Mouse (Mus musculus) hindbrain, embryonic 15.5 days (tissue): ENCODE measurements around the gene B230104I21Rik. TPM values are rescaled to one million over a fixed set of nuclear protein-coding genes. Genes with fewer than 3 reads are reported as not detected.
A peak's percentile ranks its signal among the peaks of the same experiment; 100 is the strongest.

ENCODE experiments used
- ATAC-seq: fragments of 200-750 bp; cut with Nextera tagmentation; 2 replicates; pipeline ENCODE4 v1.8.0; 2017; ENCODE audit warnings: low read depth, moderate number of reproducible peaks, moderate TSS enrichment; ENCODE audit not compliant: low FRiP score
- H3K27ac ChIP-seq: fragments of 300-500 bp; sonication (generic); replicated peaks from 2 replicates; pipeline ENCODE4 v1.5.1; 2015; ENCODE audit warnings: mild to moderate bottlenecking, inconsistent platforms
- H3K27me3 ChIP-seq: fragments of 300-500 bp; sonication (generic); 2 replicates; pipeline ENCODE4 v1.6.1; 2015; ENCODE audit warnings: control low read depth, inconsistent platforms
- H3K36me3 ChIP-seq: fragments of 300-500 bp; sonication (generic); 2 replicates; pipeline ENCODE4 v1.6.1; 2015; ENCODE audit warnings: control low read depth, inconsistent platforms
- H3K4me1 ChIP-seq: fragments of 300-500 bp; sonication (generic); replicated peaks from 2 replicates; pipeline ENCODE4 v1.6.1; 2015; ENCODE audit warnings: control low read depth, inconsistent platforms
- H3K4me2 ChIP-seq: fragments of 300-500 bp; sonication (generic); 2 replicates; pipeline ENCODE4 v1.6.1; 2015; ENCODE audit warnings: moderate library complexity, mild to moderate bottlenecking, inconsistent platforms
- H3K4me3 ChIP-seq: fragments of 300-500 bp; sonication (generic); 2 replicates; pipeline ENCODE4 v1.5.1; 2015; ENCODE audit warnings: mild to moderate bottlenecking, inconsistent platforms
- H3K9ac ChIP-seq: fragments of 300-500 bp; sonication (generic); 2 replicates; pipeline ENCODE4 v1.6.1; 2015; ENCODE audit warnings: inconsistent platforms
- H3K9me3 ChIP-seq: fragments of 300-500 bp; sonication (generic); 2 replicates; pipeline ENCODE4 v1.6.1; 2016; ENCODE audit warnings: control low read depth, inconsistent platforms
- WGBS: fragments of 180-500 bp; shearing (Covaris S2); methylation state at CpG from one replicate; pipeline ENCODE4 v1.1.7; 2015; 5-methylcytosine and 5-hydroxymethylcytosine counted together
- polyA plus RNA-seq: library from polyadenylated mRNA; unstranded; fragments of >200 nt; fragmentation: Nextera tagmentation; extraction: Ambion mirVana; gene quantifications from 2 replicates; pipeline ENCODE4 v1.2.1, GENCODE M21; 2015

The B230104I21Rik gene
- not detected in 2 replicates for polyA plus RNA-seq

- Histone ChIP-seq H3K4me1 (peaks cover 35% of the 10 kb centered on the region), H3K9ac (no peak within 1 kb of the TSS), H3K36me3 (no peaks in the 10 kb centered on the region), H3K27me3 (peaks cover 7% of the 10 kb centered on the region; the same call in 1 of the 2 replicates), H3K9me3 (no peaks in the 10 kb centered on the region), H3K27ac (peak within 1 kb of the TSS; percentile 58), H3K4me3 (peak within 1 kb of the TSS; percentile 21), H3K4me2 (peak within 1 kb of the TSS; percentile 48)
- 32% methylated on average over 12 of the region's 12 CpGs for WGBS
- ATAC-seq = peak; percentile 71
These were observed at the start of gene B230104I21Rik for GRCm38 (mm10) chr4:154335761-154336160. B230104I21Rik (plus strand) TSS chr4:154336127.

GRCm38 (mm10) chr4:154293735-154294201, 42.2 kb upstream of the B230104I21Rik start:
- no peaks in the 10 kb centered on the region for H3K4me1 ChIP-seq
- no peak overlapping the region for H3K4me2 ChIP-seq
- no peak overlapping the region for H3K9ac ChIP-seq
- WGBS = 66% methylated on average over 4 of the region's 4 CpGs
- ATAC-seq = no peak
- no peaks in the 10 kb centered on the region for H3K36me3 ChIP-seq
- H3K4me3 ChIP-seq = no peak overlapping the region
- H3K27ac ChIP-seq = no peak overlapping the region
- H3K27me3 ChIP-seq = peaks cover 14% of the 10 kb centered on the region
- no peaks in the 10 kb centered on the region for H3K9me3 ChIP-seq

DNA sequence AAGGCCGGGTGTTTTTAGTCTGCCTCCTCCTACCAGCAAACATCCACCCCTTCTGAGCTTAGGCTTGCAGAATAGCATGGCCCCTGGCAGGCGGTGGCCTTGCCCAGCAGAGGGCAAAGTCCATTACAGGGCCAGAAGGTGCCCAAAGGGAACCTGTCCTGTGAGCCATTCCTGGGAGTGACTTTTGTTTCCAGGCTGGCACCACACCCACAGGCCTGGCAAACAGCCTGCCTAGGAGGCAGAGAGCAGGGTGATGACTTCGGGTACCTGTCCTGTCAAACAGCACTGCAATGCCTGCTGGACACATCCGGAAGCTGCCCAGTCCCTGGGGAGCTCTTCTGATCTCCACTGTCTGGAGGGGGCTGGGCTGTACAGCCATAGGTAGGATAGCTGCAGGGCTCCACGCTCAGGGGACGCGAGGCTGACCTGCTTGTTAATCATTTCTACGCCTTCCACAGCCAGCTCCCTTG, 41.6 kb upstream of the B230104I21Rik start:
- H3K4me2 ChIP-seq = no peak overlapping the region
- WGBS = 42% methylated on average over 8 of the region's 8 CpGs
- peaks cover 19% of the 10 kb centered on the region for H3K27me3 ChIP-seq
- ATAC-seq = no peak
- no peak overlapping the region for H3K4me3 ChIP-seq
- H3K9me3 ChIP-seq = no peaks in the 10 kb centered on the region
- no peaks in the 10 kb centered on the region for H3K4me1 ChIP-seq
- no peak overlapping the region for H3K27ac ChIP-seq
- H3K36me3 ChIP-seq = no peaks in the 10 kb centered on the region
- no peak overlapping the region for H3K9ac ChIP-seq

DNA sequence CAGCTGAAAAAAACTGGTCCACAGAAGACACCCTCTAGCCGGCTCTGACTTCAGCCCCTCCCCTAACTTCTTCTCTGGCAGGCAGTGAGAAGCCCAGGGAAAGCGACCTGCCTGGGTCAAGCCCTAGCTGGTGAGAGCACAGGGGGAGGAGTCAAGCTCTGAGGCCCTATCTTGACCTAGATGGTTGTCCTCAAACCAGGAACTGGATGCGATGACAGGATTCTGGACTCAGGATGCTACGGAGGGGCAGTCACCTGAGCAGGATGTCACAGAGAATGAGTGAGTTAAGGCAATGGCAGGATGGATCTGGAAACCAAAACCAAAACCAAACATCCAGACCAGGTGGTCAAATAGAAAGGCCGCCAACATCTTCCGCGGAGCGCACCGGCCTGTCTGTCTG, 38.2 kb upstream of the B230104I21Rik start:
- no peak for ATAC-seq
- WGBS = 33% methylated on average over 9 of the region's 9 CpGs
- Histone ChIP-seq H3K4me2 (no peak overlapping the region), H3K4me1 (peaks cover 10% of the 10 kb centered on the region), H3K9ac (no peak overlapping the region), H3K27ac (no peak overlapping the region), H3K27me3 (peaks cover 48% of the 10 kb centered on the region), H3K9me3 (no peaks in the 10 kb centered on the region), H3K36me3 (no peaks in the 10 kb centered on the region), H3K4me3 (no peak overlapping the region)

DNA sequence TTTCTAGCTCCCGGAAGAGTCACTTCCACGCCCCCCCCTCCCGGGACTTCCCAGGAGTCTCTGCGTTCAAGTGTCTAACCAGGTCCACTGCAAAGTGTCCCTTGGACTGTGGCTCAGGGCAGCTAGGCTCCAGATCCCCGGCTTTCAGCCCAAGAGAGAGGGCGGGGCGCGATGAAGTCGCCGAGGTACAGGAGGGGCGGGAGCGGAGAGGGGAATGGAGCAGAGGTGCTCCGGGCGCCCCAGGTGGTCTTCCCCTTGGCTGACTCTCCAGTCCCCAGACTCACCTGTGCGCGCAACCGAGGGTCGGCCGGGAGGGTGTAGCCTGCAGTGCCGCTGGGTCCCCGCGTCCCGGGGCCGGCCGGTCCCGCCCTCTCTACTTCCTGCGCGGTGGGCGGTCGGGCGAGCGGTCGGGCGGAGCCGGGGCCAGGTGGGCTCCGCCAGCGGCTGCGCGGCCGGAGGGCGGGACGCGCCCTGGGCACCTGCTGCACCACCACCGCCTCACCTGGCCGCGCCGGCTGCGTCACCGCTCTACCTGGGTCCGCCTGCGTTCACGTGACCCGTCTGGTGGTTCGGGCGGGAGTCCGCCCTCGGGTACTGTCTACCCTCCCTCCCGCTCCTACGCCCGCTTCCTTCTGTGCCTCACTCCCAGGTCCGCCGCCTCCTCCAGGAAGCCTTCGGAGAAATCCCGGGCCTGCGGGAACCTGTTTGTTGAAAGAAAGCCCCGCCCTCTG, 36.2 kb upstream of the B230104I21Rik start:
- Histone ChIP-seq H3K4me3 (peak overlapping the region; percentile 44), H3K4me1 (peaks cover 10% of the 10 kb centered on the region), H3K9ac (peak overlapping the region; percentile 29), H3K27me3 (peaks cover 48% of the 10 kb centered on the region), H3K4me2 (peak overlapping the region; percentile 91), H3K9me3 (no peaks in the 10 kb centered on the region), H3K36me3 (no peaks in the 10 kb centered on the region), H3K27ac (no peak overlapping the region)
- ATAC-seq = peak; percentile 37; the same call in 1 of the 2 replicates
- whole genome bisulfite sequencing = 1% methylated on average over 62 of the region's 66 CpGs

- Histone ChIP-seq H3K4me3 (no peak within 1 kb of the TSS), H3K4me2 (no peak within 1 kb of the TSS), H3K27me3 (peaks cover 48% of the 10 kb centered on the region), H3K9me3 (no peaks in the 10 kb centered on the region), H3K9ac (no peak within 1 kb of the TSS), H3K36me3 (no peaks in the 10 kb centered on the region), H3K27ac (no peak within 1 kb of the TSS), H3K4me1 (peaks cover 10% of the 10 kb centered on the region)
- 27% methylated on average over 7 of the region's 7 CpGs for WGBS
- peak; percentile 61; the same call in 1 of the 2 replicates for ATAC-seq
These were observed 34.5 kb upstream of the B230104I21Rik start, which contains the start of gene Arhgef16 for GRCm38 (mm10) chr4:154301466-154301881. Arhgef16 (minus strand) TSS chr4:154301676.

DNA sequence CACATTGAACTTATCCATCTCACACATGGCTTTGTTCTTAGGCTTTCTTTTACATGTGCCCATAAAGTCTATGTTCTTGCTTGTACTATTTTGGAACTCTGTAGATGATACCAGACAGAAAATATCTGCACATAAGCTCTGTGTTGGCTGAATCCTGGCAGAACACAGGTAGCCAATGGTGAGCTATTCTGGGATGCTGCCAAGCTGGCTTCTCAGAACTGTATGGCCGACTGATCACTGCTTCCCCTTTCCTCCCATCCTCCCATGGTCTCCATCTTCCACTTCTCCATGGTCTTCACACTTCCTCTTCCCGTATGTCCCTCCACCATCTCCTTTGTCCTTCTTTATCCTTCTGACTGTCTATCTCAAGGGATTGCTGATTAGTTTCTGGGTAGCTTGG, 26.8 kb upstream of the B230104I21Rik start:
- ATAC-seq = no peak
- Histone ChIP-seq H3K4me2 (no peak overlapping the region), H3K36me3 (no peaks in the 10 kb centered on the region), H3K9ac (no peak overlapping the region), H3K27me3 (no peaks in the 10 kb centered on the region), H3K9me3 (no peaks in the 10 kb centered on the region), H3K4me3 (no peak overlapping the region), H3K27ac (no peak overlapping the region), H3K4me1 (no peaks in the 10 kb centered on the region)
- 97% methylated on average over 2 of the region's 2 CpGs for WGBS

DNA sequence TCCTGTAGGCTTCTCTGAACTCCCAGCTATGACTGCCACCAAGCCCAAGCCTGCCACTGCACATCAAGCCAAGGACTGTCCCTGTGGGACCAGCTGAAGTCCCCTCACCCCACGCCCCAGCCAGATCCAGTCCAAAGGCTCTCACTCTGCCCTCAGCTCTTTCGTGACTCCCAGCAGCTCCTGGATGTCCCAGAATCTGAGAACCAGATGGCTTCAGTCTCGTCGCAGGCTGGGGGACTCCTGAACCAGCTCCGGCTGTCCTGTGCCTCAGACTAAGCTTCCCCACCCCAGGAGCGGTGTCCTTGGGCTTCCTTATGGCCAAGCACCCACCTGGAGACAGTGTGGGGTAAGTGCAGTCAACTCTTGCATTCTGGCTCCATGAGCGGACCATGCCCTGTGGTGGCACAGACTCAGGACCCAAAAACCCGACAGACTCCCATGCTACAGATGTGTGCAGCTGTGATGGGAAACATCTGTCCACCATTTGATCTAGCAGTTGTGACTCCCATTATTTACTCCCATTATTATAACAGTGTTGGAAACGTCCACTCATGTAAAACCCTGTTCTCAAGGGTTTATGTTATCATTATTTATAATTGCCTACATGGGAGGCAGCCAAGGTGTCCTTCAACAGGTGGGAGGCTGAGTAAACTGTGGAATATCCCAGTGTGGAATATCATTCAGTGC, 25.2 kb upstream of the B230104I21Rik start:
- no peaks in the 10 kb centered on the region for H3K9me3 ChIP-seq
- H3K9ac ChIP-seq = no peak overlapping the region
- no peak for ATAC-seq
- H3K36me3 ChIP-seq = no peaks in the 10 kb centered on the region
- H3K4me2 ChIP-seq = no peak overlapping the region
- H3K4me1 ChIP-seq = no peaks in the 10 kb centered on the region
- 83% methylated on average over 9 of the region's 9 CpGs for WGBS
- H3K4me3 ChIP-seq = no peak overlapping the region
- no peak overlapping the region for H3K27ac ChIP-seq
- H3K27me3 ChIP-seq = no peaks in the 10 kb centered on the region

- Histone ChIP-seq H3K9ac (no peak overlapping the region), H3K27me3 (no peaks in the 10 kb centered on the region), H3K4me3 (no peak overlapping the region), H3K36me3 (no peaks in the 10 kb centered on the region), H3K9me3 (no peaks in the 10 kb centered on the region), H3K4me1 (0 out of 2 replicates have a peak, but pooled peaks cover 4% of the 10 kb centered on the region), H3K27ac (peak overlapping the region; percentile 71), H3K4me2 (no peak overlapping the region)
- WGBS = 90% methylated on average over 2 of the region's 2 CpGs
- peak; percentile 33 for ATAC-seq
These were observed 23.6 kb upstream of the B230104I21Rik start for GRCm38 (mm10) chr4:154312143-154312812.

GRCm38 (mm10) chr4:154312935-154313621, 22.8 kb upstream of the B230104I21Rik start:
- 35% methylated on average over 4 of the region's 4 CpGs for WGBS

GRCm38 (mm10) chr4:154313622-154313967, 22.3 kb upstream of the B230104I21Rik start:
- peak overlapping the region; percentile 59; the same call in 1 of the 2 replicates for H3K27ac ChIP-seq
- H3K4me2 ChIP-seq = no peak overlapping the region
- H3K36me3 ChIP-seq = no peaks in the 10 kb centered on the region
- no peak for ATAC-seq
- no peaks in the 10 kb centered on the region for H3K27me3 ChIP-seq
- H3K9me3 ChIP-seq = no peaks in the 10 kb centered on the region
- H3K9ac ChIP-seq = no peak overlapping the region
- 0 out of 2 replicates have a peak, but pooled peaks cover 4% of the 10 kb centered on the region for H3K4me1 ChIP-seq
- H3K4me3 ChIP-seq = no peak overlapping the region
- 74% methylated on average over 11 of the region's 11 CpGs for WGBS

More at GRCm38 (mm10) chr4:154312935-154313621, 22.8 kb upstream of the B230104I21Rik start:
- peak; percentile 71 for ATAC-seq
- Histone ChIP-seq H3K9ac (no peak overlapping the region), H3K9me3 (no peaks in the 10 kb centered on the region), H3K27me3 (no peaks in the 10 kb centered on the region), H3K4me1 (0 out of 2 replicates have a peak, but pooled peaks cover 4% of the 10 kb centered on the region), H3K4me3 (no peak overlapping the region), H3K4me2 (no peak overlapping the region), H3K36me3 (no peaks in the 10 kb centered on the region), H3K27ac (peak overlapping the region; percentile 71)
